Mouse (Mus musculus) layer of hippocampus, adult 9-10 months (tissue): ENCODE measurements around the gene Olfr1264.
A peak's percentile ranks its signal among the peaks of the same experiment; 100 is the strongest.

ENCODE experiments used
- DNase-seq: peaks from one replicate; pipeline ENCODE4 v3.0.0; 2022; ENCODE audit warnings: low spot score

Gene Olfr1264

GRCm38 (mm10) chr2:90025477-90025876 lies at the start of gene Olfr1264:
TSS of gene Olfr1264 (minus strand) at chr2:90025577.
- no peak for DNase-seq

- no peak for DNase-seq
Measured at GRCm38 (mm10) chr2:90070065-90070464, 44.7 kb upstream of the Olfr1264 start.

GRCm38 (mm10) chr2:90063494-90063893 lies 38.1 kb upstream of the Olfr1264 start, which contains the start of gene Olfr140:
TSS of gene Olfr140 (minus strand) at chr2:90063594.
- DNase-seq: no peak

GRCm38 (mm10) chr2:90035037-90035436 lies 9.7 kb upstream of the Olfr1264 start, which contains the start of gene Olfr1265:
TSS of gene Olfr1265 (plus strand) at chr2:90035337.
- no peak for DNase-seq

- no peak for DNase-seq
Measured at GRCm38 (mm10) chr2:90011831-90012230, 13.5 kb downstream of the Olfr1264 start, which contains the start of gene Olfr1263. TSS of gene Olfr1263 (plus strand) at chr2:90012131.

GRCm38 (mm10) chr2:89999845-90000244 lies 25.5 kb downstream of the Olfr1264 start, which contains the start of gene Olfr1262:
TSS of gene Olfr1262 (plus strand) at chr2:90000145.
- no peak for DNase-seq

GRCm38 (mm10) chr2:89990921-89991320 lies 34.5 kb downstream of the Olfr1264 start, which contains the start of gene Olfr1261:
TSS of gene Olfr1261 (plus strand) at chr2:89991221.
- DNase-seq: no peak

- no peak for DNase-seq
Measured at GRCm38 (mm10) chr2:89977709-89978108, 47.7 kb downstream of the Olfr1264 start.

- DNase-seq: peak; percentile 30
Measured at GRCm38 (mm10) chr2:89974184-89974583, 51.2 kb downstream of the Olfr1264 start, which contains the start of gene Olfr1260. TSS of gene Olfr1260 (plus strand) at chr2:89974340.
